Mouse (Mus musculus) embryonic facial prominence, embryonic 14.5 days (tissue): ENCODE data around the gene Gm5741. TPM values are rescaled to one million over a fixed set of nuclear protein-coding genes. Genes with fewer than 3 reads are reported as not detected.

ENCODE experiments used
- microRNA-seq: library from miRNA; unstranded; fragments of <30 nt; microRNA quantifications from one replicate; pipeline ENCODE4, GENCODE M21; 2016; ENCODE audit warnings: borderline number of aligned reads
- polyA plus RNA-seq: library from polyadenylated mRNA; unstranded; fragments of >200 nt; fragmentation: Nextera tagmentation; extraction: Ambion mirVana; gene quantifications from 2 replicates; pipeline ENCODE4 v1.2.1, GENCODE M21; 2014

Gene Gm5741
- polyA plus RNA-seq, 1 experiment from 2014 or later: 0.68 TPM

Small RNA genes within 50 kb of the gene (microRNA-seq; reads per million reads assigned to microRNA genes)
- not detected for gene Gm23388
- gene Mir7070: 0.83 reads per million

Other genes starting within 250 kb of the Gm5741 start
- gene Dand5, start 245.2 kb downstream of the Gm5741 start, polyA plus RNA-seq: 5.8 and 6.8 TPM in 2 replicates
- 41.3 and 41.5 TPM in 2 replicates for gene Gadd45gip1, start 236.5 kb downstream of the Gm5741 start, polyA plus RNA-seq
- gene Rad23a, start 227.3 kb downstream of the Gm5741 start, polyA plus RNA-seq: 109 and 111 TPM in 2 replicates
- gene Calr, start 221.0 kb downstream of the Gm5741 start, polyA plus RNA-seq: 805 and 891 TPM in 2 replicates
- 67.1 and 76.5 TPM in 2 replicates for gene Farsa, start 211.0 kb downstream of the Gm5741 start, polyA plus RNA-seq
- 68.5 and 71.8 TPM in 2 replicates for gene Syce2, start 195.9 kb downstream of the Gm5741 start, polyA plus RNA-seq
- 27.3 and 33.2 TPM in 2 replicates for gene Gcdh, start 174.1 kb downstream of the Gm5741 start, polyA plus RNA-seq
- gene Klf1, start 166.1 kb downstream of the Gm5741 start, polyA plus RNA-seq: 2.1 and 2.2 TPM in 2 replicates
- gene Dnase2a, start 159.4 kb downstream of the Gm5741 start, polyA plus RNA-seq: 10.1 and 11.5 TPM in 2 replicates
- 3.4 and 3.6 TPM in 2 replicates for gene Mast1, start 130.6 kb downstream of the Gm5741 start, polyA plus RNA-seq
- 0.20 TPM in 1 of 2 replicates, not detected in the other for gene Rtbdn, start 121.0 kb downstream of the Gm5741 start, polyA plus RNA-seq
- not detected in 2 replicates for gene Gm49661, start 98.5 kb downstream of the Gm5741 start, polyA plus RNA-seq
- 715 and 771 TPM in 2 replicates for gene Prdx2, start 98.4 kb downstream of the Gm5741 start, polyA plus RNA-seq
- gene Rnaseh2a, start 98.2 kb downstream of the Gm5741 start, polyA plus RNA-seq: 73.7 and 88.9 TPM in 2 replicates
- 16.8 and 18.4 TPM in 2 replicates for gene Junb, start 89.3 kb downstream of the Gm5741 start, polyA plus RNA-seq
- 13.1 and 15.3 TPM in 2 replicates for gene Hook2, start 77.4 kb downstream of the Gm5741 start, polyA plus RNA-seq
- 0.30 and 0.58 TPM in 2 replicates for gene Best2, start 53.5 kb downstream of the Gm5741 start, polyA plus RNA-seq
- gene Asna1, start 42.7 kb downstream of the Gm5741 start, polyA plus RNA-seq: 97.3 and 101 TPM in 2 replicates
- gene Trir, start 41.2 kb downstream of the Gm5741 start, polyA plus RNA-seq: 127 and 133 TPM in 2 replicates
- gene Tnpo2, start 31.1 kb downstream of the Gm5741 start, polyA plus RNA-seq: 22.9 and 24.8 TPM in 2 replicates
- 20.9 and 25.8 TPM in 2 replicates for gene Fbxw9, start 7.9 kb downstream of the Gm5741 start, polyA plus RNA-seq
- 44.0 and 49.5 TPM in 2 replicates for gene Dhps, start 3.8 kb upstream of the Gm5741 start, polyA plus RNA-seq
- 125 and 127 TPM in 2 replicates for gene Wdr83os, start 12.8 kb upstream of the Gm5741 start, polyA plus RNA-seq
- gene Wdr83, start 13.3 kb upstream of the Gm5741 start, polyA plus RNA-seq: 33.1 and 38.6 TPM in 2 replicates
- gene Man2b1, start 15.3 kb upstream of the Gm5741 start, polyA plus RNA-seq: 35.3 and 35.6 TPM in 2 replicates
- gene Zfp791, start 55.1 kb upstream of the Gm5741 start, polyA plus RNA-seq: 1.6 TPM in 2 replicates
- not detected in 2 replicates for gene Cks1brt, start 83.9 kb upstream of the Gm5741 start, polyA plus RNA-seq
- gene Olfr371, start 158.0 kb upstream of the Gm5741 start, polyA plus RNA-seq: 0.18 TPM in 1 of 2 replicates, not detected in the other
- 90.7 and 92.7 TPM in 2 replicates for gene Orc6, start 231.7 kb upstream of the Gm5741 start, polyA plus RNA-seq
- 126 and 140 TPM in 2 replicates for gene Vps35, start 231.8 kb upstream of the Gm5741 start, polyA plus RNA-seq